Mouse (Mus musculus): ENCODE measurements around the gene Man2b2. TPM values are rescaled to one million over a fixed set of nuclear protein-coding genes. Genes with fewer than 3 reads are reported as not detected.

Gene Man2b2
- polyA plus RNA-seq (2015; fragmentation: Nextera tagmentation; extraction: Ambion mirVana), result 15.2 and 17.0 TPM in 2 replicates

- Histone ChIP-seq H3K9me3 (ENCODE audit: low read length) (no peaks in the 10 kb centered on the region), H3K4me2 (ENCODE audit: low read depth, low read length) (peak within 1 kb of the TSS; percentile 97), H3K4me3 (ENCODE audit: low read depth, low read length) (peak within 1 kb of the TSS; percentile 89), H3K9ac (replicated peaks) (peak within 1 kb of the TSS; percentile 92), H3K36me3 (replicated peaks; ENCODE audit: insufficient read depth, low read length) (peaks cover 27% of the 10 kb centered on the region), H3K27ac (ENCODE audit: low read depth) (peak within 1 kb of the TSS; percentile 78), H3K4me1 (ENCODE audit: insufficient read depth) (peaks cover 18% of the 10 kb centered on the region), H3K27me3 (ENCODE audit: insufficient read depth, low read length) (no peaks in the 10 kb centered on the region)
- peak; percentile 93 for ATAC-seq
- TF ChIP-seq CTCF (IDR thresholded peaks at IDR 0.05; ENCODE audit: low read depth) (peak; percentile 100), EP300 (IDR thresholded peaks at IDR 0.05; ENCODE audit: low read depth) (no peak)
- DNase-seq, result peak; percentile 94
- 1% methylated on average over 42 of the region's 46 CpGs for WGBS (ENCODE audit: insufficient replicate concordance)
These were observed at the start of gene Man2b2 for GRCm38 (mm10) chr5:36829913-36830879. TSS of gene Man2b2 (minus strand) at chr5:36830653.

DNA sequence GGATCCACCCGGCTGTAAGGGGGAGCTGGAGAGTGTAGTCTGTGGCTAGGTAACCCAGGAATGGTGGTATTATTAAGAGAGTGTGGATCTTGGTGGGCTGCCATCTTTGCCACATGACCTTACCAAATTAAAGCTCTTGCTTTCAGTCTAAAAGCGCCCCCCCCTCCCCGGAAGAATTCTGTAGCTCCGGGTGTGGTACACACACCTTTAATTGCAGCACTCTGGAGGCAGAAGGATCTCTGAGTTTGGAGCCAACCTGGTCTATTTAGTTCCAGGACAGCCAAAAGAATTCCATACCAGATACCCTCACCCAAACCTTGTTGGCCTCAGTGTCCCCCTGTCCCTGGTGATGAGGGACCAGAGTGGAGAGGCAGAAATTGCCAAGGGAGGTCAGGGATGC lies 48.3 kb upstream of the Man2b2 start:
- Histone ChIP-seq H3K9me3 (ENCODE audit: low read length) (no peaks in the 10 kb centered on the region), H3K4me1 (ENCODE audit: insufficient read depth) (no peaks in the 10 kb centered on the region), H3K4me2 (ENCODE audit: low read depth, low read length) (no peak overlapping the region), H3K27ac (ENCODE audit: low read depth) (no peak overlapping the region), H3K9ac (replicated peaks) (no peak overlapping the region), H3K27me3 (ENCODE audit: insufficient read depth, low read length) (no peaks in the 10 kb centered on the region), H3K36me3 (replicated peaks; ENCODE audit: insufficient read depth, low read length) (no peaks in the 10 kb centered on the region), H3K4me3 (ENCODE audit: low read depth, low read length) (no peak overlapping the region)
- TF ChIP-seq CTCF (IDR thresholded peaks at IDR 0.05; ENCODE audit: low read depth), result no peak
- TF ChIP-seq EP300 (IDR thresholded peaks at IDR 0.05; ENCODE audit: low read depth), result no peak
- WGBS (ENCODE audit: insufficient replicate concordance), result 82% methylated on average over 4 of the region's 4 CpGs
- DNase-seq (no peak), ATAC-seq (no peak)

- Histone ChIP-seq H3K27me3 (ENCODE audit: insufficient read depth, low read length) (peaks cover 1% of the 10 kb centered on the region; the same call in 1 of the 2 replicates), H3K4me3 (ENCODE audit: low read depth, low read length) (no peak overlapping the region), H3K36me3 (replicated peaks; ENCODE audit: insufficient read depth, low read length) (no peaks in the 10 kb centered on the region), H3K27ac (ENCODE audit: low read depth) (no peak overlapping the region), H3K4me2 (ENCODE audit: low read depth, low read length) (no peak overlapping the region), H3K9ac (replicated peaks) (no peak overlapping the region), H3K4me1 (ENCODE audit: insufficient read depth) (no peaks in the 10 kb centered on the region), H3K9me3 (ENCODE audit: low read length) (no peaks in the 10 kb centered on the region)
- TF ChIP-seq EP300 (IDR thresholded peaks at IDR 0.05; ENCODE audit: low read depth) (no peak), CTCF (IDR thresholded peaks at IDR 0.05; ENCODE audit: low read depth) (no peak)
- WGBS (ENCODE audit: insufficient replicate concordance), result 56% methylated on average over 2 of the region's 2 CpGs
- no peak for DNase-seq
- ATAC-seq, result no peak
These were observed 47.2 kb upstream of the Man2b2 start for GRCm38 (mm10) chr5:36877641-36878040.

- H3K4me3 ChIP-seq (ENCODE audit: low read depth, low read length), result no peak overlapping the region
- H3K27ac ChIP-seq (ENCODE audit: low read depth), result no peak overlapping the region
- no peaks in the 10 kb centered on the region for H3K9me3 ChIP-seq (ENCODE audit: low read length)
- no peak overlapping the region for H3K9ac ChIP-seq (replicated peaks)
- no peak for TF ChIP-seq CTCF (IDR thresholded peaks at IDR 0.05; ENCODE audit: low read depth)
- ATAC-seq, result no peak
- DNase-seq, result no peak
- 58% methylated on average over 7 of the region's 7 CpGs for WGBS (ENCODE audit: insufficient replicate concordance)
- H3K36me3 ChIP-seq (replicated peaks; ENCODE audit: insufficient read depth, low read length), result no peaks in the 10 kb centered on the region
- peaks cover 5% of the 10 kb centered on the region; the same call in 1 of the 2 replicates for H3K27me3 ChIP-seq (ENCODE audit: insufficient read depth, low read length)
- H3K4me2 ChIP-seq (ENCODE audit: low read depth, low read length), result no peak overlapping the region
- no peaks in the 10 kb centered on the region for H3K4me1 ChIP-seq (ENCODE audit: insufficient read depth)
These were observed 46.4 kb upstream of the Man2b2 start for GRCm38 (mm10) chr5:36876777-36877396.

GRCm38 (mm10) chr5:36875956-36876355 lies 45.5 kb upstream of the Man2b2 start:
- H3K27ac ChIP-seq (ENCODE audit: low read depth), result no peak overlapping the region
- 73% methylated on average over 4 of the region's 4 CpGs for WGBS (ENCODE audit: insufficient replicate concordance)
- H3K36me3 ChIP-seq (replicated peaks; ENCODE audit: insufficient read depth, low read length), result no peaks in the 10 kb centered on the region
- no peak overlapping the region for H3K4me3 ChIP-seq (ENCODE audit: low read depth, low read length)
- peaks cover 14% of the 10 kb centered on the region for H3K27me3 ChIP-seq (ENCODE audit: insufficient read depth, low read length)
- DNase-seq (no peak), ATAC-seq (no peak)
- H3K4me1 ChIP-seq (ENCODE audit: insufficient read depth), result no peaks in the 10 kb centered on the region
- H3K9ac ChIP-seq (replicated peaks), result no peak overlapping the region
- TF ChIP-seq CTCF (IDR thresholded peaks at IDR 0.05; ENCODE audit: low read depth) (no peak), EP300 (IDR thresholded peaks at IDR 0.05; ENCODE audit: low read depth) (no peak)
- no peak overlapping the region for H3K4me2 ChIP-seq (ENCODE audit: low read depth, low read length)
- H3K9me3 ChIP-seq (ENCODE audit: low read length), result no peaks in the 10 kb centered on the region

- Histone ChIP-seq H3K9me3 (ENCODE audit: low read length) (no peaks in the 10 kb centered on the region), H3K27me3 (ENCODE audit: insufficient read depth, low read length) (peaks cover 57% of the 10 kb centered on the region), H3K4me1 (ENCODE audit: insufficient read depth) (no peaks in the 10 kb centered on the region), H3K36me3 (replicated peaks; ENCODE audit: insufficient read depth, low read length) (no peaks in the 10 kb centered on the region), H3K27ac (ENCODE audit: low read depth) (no peak overlapping the region), H3K4me3 (ENCODE audit: low read depth, low read length) (no peak overlapping the region), H3K9ac (replicated peaks) (no peak overlapping the region), H3K4me2 (ENCODE audit: low read depth, low read length) (no peak overlapping the region)
- WGBS (ENCODE audit: insufficient replicate concordance), result 68% methylated on average over 6 of the region's 6 CpGs
- TF ChIP-seq CTCF (IDR thresholded peaks at IDR 0.05; ENCODE audit: low read depth) (no peak), EP300 (IDR thresholded peaks at IDR 0.05; ENCODE audit: low read depth) (no peak)
- no peak for DNase-seq
- no peak for ATAC-seq
These were observed 40.5 kb upstream of the Man2b2 start for GRCm38 (mm10) chr5:36870916-36871315.

Measured in liver, postnatal 0 days (tissue).